Mouse (Mus musculus) adrenal gland, adult 18-20 months (tissue): ENCODE results near the gene Mapk8ip3. TPM values are rescaled to one million over a fixed set of nuclear protein-coding genes. Genes with fewer than 3 reads are reported as not detected.
A peak's percentile ranks its signal among the peaks of the same experiment; 100 is the strongest.

ENCODE experiments used
- DNase-seq, 2 experiments: peaks; one replicate each; pipeline ENCODE4 v3.0.0; 2021 to 2022; ENCODE audit warnings: low spot score in 2 of 2
- total RNA-seq, 2 experiments: library from RNA; stranded (reverse); gene quantifications; 1 replicate in 1 of 2; 2 replicates in 1 of 2; pipeline ENCODE4 v1.2.3; 2021

Gene Mapk8ip3
- total RNA-seq, 2 experiments from 2014 or later: 125 to 137 TPM

DNA sequence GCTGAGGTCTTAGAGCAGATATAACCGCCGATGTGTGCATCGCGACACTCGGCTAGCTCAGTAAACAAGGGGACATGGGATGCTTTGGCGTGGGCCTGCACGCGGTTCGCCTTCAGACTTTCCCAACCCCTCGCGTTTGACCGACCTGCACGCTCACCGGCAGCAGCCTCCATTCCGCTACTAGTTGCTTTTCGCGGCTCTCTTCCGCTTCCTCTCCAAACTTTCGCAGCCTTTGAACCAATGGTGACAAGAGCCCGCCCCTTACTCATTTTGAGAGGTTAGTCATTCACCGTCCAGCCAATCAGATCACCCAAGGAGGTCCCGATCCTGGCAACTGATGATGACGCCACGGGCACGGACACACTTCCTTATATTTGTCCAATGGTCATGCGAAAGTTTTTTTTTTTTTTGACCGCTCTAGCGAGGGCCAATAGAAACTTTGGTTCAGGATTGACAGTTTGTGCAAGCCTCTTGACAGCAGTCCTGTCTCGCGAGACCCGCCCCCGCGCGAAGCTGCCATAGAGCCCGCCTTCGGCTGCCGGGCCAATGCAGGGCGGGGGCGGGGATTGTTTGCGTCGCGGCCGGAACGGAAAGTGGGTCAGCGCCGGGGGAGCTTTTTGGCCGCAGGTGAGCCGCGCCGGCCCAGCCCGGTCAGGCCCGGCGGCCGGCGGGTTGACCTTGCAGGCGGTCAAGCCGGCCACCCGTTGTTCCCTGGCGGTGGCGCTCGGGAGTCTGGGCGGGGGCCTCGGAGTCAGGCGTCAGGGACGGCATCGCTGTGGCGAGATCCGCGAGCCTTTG lies 50.4 kb downstream of the Mapk8ip3 start, which contains the start of the genes Nubp2 and Spsb3:
TSS of gene Nubp2 (minus strand) at position 216 of the 798 bp plus-strand sequence.
TSS of gene Spsb3 (plus strand) at position 510 of the 798 bp plus-strand sequence.
- peak; percentile 94 for DNase-seq

DNA sequence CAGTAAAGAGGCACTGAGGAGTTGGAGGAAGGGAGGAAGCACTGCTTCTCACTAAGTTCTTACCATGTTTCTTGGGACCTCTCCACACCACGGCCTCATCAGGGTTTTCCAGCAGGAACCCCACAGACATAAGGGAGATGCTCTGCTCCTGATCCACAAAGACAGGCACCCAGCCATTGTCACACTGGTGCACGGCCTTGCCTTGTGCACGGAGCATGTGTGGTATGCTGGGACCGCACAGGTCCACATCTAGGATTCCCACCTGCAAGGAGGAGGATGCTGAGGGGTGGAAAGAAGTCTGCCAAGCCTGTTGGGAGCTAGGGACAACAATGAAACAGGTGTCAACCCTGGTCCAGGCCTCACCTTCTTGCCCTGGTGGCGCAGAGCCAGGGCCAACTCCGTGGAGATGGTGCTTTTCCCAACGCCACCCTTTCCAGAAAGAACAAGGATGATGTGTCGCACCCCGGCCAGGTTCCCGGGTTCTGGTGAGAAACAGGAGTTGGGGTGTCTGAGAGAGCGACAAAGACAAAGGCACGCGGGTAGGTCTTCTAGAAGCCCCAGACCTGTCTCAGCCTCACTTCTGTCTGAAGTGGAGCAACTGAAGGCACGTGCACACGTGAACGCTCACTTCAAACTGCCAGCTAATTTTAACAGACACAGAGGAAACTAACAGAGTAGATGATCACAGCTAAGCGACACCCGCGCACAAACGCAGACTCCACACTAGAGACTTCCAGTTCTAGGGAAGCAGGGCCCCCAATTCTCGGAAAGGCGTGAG lies 51.2 kb downstream of the Mapk8ip3 start:
- DNase-seq: no peak

DNA sequence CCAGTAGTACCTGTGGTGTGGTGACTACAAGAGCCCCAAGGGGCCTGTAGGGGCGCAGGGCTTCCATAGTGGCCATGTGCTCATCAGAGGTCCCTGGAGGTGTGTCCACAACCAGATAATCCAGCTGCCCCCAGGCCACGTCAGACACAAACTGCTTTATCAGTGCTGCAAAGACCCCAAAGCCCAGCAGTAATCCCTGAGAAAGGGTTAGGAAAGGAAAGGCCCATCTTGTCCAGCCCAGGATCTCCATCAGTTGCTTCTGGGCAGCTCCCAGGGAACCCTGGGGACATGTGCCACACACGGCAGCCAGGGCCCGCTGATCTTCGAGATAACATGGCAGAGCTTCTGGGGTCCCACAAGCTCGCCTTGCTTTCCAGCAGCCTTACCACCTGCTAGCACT lies 52.4 kb downstream of the Mapk8ip3 start:
- DNase-seq: no peak

DNA sequence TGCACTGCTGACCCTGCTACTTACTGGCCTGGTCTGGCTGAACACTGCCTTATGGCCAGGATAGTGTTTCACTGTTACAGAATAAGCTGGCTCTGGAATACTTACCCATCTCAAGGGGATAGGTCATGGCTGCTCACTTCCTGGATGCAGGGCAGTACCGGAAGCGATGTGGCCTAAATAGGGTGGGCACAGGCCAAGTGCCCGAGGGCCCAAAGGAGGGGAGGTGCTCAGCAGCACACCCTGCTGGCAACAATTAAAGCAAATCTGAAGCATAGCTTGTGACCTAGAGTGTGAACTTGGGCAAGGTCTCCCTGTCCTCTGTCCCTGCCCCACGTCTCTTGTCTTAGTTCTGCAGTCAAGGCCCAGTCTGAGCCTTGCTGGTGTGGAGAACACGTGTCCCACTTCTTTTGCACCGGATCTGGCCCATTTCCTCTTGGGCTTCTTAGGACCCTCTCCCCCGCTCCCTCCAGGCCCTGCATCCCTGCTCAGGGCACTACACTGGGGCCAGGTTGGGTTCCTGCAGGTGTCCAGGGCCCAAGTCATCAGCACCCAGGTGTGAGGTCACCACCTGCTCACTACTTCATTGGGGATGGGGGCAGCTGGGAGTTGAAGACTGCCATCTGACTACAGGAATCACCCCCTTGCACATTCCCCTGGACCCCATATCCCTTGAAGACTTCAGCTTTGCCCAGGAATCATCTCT lies 54.9 kb downstream of the Mapk8ip3 start:
- DNase-seq: no peak

DNA sequence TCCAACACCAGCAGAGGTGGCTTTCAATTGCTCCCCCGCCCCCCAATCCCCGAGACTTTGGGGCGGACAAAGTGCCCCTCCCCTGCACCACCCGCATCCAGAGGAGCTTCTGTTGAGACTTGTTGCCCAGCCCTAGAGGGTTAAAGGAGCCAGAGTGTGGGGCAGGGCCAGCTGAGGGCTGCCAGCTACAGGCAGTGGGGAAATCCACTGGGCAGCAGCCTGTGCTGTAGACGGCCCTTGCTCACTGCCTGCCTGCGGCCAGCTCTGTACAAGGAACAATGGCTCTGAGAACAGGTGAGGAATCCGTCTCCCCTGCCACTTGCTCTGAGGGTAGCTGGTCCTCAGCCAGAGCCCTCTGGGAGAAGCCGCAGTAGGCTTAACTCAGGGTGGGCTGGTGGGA lies 58.2 kb downstream of the Mapk8ip3 start:
- DNase-seq: peak in 1 of 2 experiments; percentile 18

DNA sequence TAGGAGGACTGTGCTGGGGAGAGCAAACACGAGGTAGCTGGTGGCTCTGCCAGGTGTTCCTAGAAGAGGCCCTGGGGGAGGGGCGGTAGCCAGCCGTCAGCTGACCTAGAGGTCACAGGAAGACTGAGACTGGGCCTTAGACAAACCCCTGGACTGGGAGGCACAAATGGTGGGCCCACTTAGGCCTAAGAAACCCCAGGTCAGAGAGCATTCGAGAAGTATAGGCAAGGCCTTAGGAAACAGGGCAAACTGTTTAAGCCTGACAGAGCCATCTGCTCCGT lies 58.7 kb downstream of the Mapk8ip3 start:
- peak in 1 of 2 experiments; percentile 30 for DNase-seq

DNA sequence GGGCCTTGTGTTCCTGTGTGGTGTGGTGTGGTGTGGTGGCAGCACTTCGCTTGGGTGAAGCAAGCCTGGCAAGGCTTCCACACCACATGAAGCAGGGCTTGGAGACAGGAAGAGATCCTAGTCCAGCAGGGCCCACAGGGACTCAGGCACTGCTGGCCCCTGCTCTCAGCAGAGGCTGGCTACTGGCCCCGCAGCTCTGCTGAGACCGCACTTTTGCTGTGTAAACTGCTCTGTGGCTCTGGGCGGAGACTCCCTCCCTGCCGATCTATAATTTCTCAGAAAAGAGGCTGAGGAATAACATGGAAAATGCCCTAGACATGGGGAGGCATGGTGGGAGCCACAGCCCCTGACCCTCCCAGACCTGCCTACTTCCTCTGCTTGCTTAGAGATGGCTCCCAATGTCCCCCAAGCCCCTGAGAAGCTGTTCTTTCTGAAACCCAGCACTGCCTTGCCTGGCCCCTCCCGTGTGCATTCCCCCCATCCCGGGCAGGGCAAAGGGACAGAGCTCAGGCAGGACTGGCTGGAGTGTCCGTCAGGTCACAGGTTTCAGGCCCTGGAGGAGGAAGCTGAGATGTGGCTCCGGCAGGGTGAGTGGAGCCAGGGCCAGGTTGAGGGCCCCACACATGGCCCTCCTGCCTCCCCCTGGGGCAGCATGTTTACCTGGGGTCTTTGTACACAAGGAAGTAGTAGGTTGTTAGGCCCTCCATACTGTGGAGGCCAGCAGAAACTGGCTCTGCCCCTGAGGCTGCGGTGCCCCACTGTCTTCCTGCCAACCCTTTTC lies 59.3 kb downstream of the Mapk8ip3 start:
- peak in 1 of 2 experiments; percentile 18 for DNase-seq

DNA sequence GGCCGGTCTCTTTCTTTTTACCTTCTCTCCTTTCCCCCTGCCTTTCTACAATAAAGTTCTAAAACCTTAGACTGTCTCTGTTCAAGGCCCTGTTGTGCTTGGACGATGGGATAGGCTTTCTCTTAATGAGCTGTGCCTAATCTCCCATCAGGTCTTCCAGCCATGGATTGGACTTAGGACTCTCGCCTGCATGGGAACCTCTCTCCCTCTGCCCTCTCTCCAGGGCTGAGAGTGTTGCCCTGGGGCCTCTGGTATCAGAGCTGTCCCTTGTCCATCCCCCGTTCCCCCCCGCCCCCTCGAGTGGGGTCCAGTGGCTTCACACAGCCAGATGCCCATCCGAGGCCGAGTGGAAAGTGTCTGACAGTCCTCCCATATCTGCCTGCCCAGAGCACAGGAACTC lies 61.8 kb downstream of the Mapk8ip3 start:
- no peak for DNase-seq

DNA sequence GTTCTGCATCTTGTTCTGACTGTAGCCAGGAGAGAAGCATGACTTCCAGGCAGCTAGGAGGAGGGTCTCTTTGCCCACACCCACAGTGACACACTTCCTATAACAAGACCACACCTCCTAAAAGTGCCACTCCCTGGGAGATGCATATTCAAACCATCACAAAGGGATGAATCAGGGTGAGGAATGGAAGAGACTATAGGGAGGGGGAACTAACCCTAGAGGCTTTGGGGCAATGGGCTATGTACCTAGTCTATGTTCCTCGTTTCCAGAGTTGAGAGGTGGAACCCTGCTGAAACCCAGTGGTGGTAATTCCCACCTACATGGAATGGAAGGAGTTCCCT lies 62.4 kb downstream of the Mapk8ip3 start:
- no peak for DNase-seq

DNA sequence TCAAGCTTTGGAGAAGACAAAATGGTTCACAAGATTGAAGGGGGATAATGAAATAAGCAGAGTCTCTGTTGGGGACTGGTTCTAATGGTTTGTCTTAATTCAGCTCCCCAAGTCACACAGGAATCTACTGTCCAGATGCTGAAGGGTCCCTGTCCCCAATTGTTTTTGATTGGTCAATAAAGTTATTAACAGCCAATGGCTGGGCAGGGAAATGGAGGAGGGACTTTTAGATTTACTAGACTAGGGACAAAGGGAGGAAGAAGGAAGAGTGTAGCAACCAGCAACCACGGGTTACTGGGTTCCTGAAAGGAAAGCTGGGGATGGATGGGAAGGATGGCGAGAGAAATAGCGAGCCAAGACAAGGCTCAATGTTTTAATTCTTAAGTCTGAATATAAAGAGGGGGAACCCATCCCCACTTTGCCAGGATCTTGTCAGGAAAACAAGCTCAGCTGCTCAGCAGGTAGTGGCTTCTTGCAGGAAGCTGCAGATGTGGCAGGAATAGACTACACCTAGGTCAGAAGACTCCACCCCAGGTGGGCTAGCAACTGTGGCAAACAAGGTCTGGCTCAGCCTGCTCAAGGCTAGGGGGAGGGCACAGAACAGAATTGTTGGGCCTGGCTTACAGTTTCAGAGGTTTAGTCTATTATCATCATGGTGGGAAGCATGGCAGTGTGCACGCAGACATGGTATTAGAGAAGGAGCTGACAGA lies 62.9 kb downstream of the Mapk8ip3 start:
- DNase-seq: no peak

DNA sequence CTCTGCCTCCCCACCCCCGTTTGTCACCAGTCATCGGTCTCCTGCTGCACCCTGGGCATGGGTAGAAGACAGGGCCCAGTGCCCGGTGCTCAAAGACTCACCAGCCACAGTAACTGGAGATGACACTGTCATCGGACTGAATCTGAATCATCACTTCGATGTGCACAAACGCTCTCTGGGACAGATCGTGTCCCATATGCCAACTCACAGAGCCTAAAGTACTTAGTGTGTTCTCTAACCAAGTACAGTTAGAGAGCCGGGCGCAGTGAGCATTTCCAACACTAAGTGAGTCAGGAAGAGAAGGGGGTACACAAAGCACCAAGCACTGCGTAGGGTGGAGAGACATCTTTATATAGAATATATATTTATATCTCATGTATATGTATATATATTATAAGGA lies 68.9 kb downstream of the Mapk8ip3 start:
- no peak for DNase-seq

DNA sequence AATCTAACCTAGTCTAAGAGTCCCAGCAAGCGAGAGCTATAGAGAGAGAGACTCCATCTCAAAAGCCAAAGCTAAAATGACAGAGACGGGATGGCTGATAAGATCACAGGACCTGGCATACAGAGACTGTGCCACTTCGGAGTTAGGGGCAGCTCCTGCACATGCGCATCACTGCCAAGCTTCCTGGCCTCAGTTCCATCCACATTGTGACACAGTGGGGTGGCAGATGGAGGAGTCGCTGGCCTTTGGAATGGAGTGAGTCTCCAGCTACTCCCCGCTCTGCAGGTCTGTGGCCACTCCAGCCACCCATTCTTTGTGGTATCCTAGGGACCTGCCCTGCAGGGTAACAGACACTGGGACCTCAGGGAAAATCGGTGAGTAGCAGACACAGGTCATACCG lies 71.0 kb downstream of the Mapk8ip3 start, which contains the start of gene Igfals:
TSS of gene Igfals (plus strand) at position 222 of the 400 bp plus-strand sequence.
- DNase-seq: no peak

DNA sequence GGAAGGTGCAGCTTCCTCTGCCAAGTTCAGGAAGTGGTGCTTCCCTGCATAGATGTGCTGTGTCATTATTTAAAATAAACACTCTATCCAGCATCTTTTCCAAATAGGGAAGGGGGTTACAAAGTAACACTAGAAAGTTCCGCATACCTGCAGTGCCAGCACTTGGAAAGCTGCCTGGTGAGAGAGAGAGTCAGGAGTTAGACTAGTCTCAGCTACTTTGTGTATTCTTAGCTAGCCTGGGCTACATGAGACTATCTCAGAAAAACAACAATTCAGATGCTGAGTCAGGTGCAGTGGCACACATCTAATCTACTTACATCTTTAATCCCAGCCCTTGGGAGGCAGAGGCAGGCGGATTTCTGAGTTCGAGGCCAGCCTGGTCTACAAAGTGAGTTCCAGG lies 75.0 kb downstream of the Mapk8ip3 start:
- DNase-seq: no peak

DNA sequence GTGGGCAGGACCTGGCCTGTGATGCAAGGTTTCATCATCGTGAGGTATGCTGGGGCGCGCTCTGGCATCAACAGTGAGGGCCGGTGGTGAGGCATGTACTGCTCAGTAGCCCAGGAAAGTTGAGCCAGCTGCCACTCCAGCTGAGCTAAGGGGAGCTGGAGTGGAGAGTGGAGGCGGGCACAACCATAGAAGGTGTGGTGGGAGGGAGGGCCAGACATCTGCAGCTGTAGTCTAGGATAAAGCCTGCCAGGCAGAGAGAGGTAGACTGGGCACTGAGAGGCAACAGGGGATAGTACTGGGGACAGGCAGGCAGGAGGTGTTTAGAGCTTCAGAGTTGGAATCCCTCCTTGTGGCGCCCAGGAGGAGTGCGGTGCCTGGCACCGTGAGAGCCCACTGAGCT lies 76.7 kb downstream of the Mapk8ip3 start:
- no peak for DNase-seq

DNA sequence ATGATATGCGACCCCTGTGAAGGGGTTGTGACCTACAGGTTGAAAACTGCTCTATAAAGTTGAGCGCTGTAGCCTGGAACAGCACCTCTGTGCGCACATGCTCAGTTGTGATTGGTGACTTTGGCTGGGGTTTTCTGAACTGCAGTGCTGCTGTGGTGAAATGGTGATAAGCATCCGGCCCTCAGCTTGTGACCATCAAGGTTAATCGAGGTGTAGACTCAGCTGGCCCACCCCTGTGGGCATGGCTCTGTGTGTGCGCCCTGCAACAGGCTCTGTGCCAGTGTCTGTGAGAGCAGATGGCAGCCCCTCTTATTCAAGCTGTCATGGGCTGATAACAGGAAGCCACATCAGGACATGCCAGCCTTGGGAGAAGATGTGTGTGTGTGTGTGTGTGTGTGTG lies 77.8 kb downstream of the Mapk8ip3 start:
- no peak for DNase-seq

DNA sequence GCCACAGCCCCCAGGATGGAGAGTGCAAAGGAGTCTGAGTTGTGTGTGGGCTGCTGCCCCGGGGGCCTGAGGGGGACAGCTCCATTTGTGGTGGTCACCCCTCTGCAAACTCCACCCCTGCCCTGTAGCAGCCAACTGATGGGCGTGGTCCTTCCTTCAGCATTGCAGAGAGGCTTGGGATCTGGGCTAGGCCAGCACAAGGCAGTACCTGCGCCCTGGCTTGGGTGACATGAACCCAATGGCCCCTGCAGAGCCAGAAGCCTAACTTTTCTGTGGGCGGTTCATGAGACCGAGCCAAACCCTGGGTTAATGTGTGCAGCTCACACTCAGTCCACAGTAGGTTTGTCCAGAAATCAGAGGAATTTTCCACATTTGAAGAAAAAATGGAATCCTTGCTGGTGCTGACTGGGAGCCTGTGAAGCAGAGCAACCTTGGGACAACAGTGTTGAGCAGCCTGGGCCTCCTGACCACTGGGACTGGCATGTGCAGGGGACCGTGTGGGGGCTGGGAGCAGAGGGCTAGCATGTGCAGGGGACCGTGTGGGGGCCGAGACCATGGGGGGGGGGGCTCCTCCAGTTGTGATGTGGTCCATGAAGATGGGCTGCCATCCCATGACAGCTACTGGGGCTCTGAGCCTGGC lies 78.8 kb downstream of the Mapk8ip3 start:
- DNase-seq: no peak

DNA sequence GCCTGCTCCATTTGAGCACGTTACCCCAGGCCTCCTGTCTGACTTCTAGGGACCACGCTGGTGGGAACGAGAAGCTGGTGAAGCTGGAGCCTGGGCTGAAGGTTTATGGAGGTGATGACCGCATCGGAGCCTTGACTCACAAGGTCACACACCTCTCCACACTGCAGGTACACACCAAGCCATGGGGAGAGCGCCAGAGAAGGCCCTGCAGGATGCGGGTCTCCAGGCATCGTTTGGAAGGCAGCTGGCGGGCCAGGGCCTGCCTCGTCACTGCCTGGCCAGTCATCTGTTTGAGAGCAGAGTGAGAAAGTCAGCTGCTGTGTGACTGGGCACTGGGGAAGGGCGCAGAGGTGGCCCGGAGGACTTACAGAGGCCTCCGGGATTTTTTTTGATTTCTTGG lies 80.2 kb downstream of the Mapk8ip3 start:
- DNase-seq: peak in 1 of 2 experiments; percentile 14

DNA sequence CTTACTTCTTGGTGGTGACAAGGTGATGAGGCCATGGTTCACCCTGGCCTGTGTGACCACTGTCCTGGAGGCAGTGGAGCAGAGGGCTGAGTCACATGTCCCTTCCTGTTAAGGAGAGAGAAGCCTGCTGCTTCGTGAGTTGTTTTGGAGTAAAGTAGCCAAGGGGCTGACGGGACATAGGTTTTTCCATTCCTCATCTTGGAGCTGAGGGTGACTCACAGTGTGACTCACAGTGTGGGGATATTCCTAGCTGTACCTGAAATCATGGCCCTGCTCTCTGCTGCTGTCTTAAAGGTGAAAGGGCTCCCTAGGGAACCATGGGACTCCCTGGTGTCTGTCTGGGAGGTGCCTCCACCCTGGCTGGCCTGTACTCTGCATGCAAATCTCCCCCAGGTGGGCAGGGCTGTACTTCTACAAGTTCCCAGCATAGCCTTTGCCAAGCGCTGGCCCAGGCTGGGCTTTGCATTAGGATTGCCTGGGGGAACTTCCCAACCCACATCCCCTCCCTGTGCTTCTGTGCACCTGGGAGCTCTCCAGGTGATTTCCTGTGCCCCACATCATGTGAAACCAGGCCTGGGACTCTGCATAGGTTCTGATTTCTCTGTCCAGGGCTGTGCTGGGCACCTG lies 80.8 kb downstream of the Mapk8ip3 start:
- no peak for DNase-seq

DNA sequence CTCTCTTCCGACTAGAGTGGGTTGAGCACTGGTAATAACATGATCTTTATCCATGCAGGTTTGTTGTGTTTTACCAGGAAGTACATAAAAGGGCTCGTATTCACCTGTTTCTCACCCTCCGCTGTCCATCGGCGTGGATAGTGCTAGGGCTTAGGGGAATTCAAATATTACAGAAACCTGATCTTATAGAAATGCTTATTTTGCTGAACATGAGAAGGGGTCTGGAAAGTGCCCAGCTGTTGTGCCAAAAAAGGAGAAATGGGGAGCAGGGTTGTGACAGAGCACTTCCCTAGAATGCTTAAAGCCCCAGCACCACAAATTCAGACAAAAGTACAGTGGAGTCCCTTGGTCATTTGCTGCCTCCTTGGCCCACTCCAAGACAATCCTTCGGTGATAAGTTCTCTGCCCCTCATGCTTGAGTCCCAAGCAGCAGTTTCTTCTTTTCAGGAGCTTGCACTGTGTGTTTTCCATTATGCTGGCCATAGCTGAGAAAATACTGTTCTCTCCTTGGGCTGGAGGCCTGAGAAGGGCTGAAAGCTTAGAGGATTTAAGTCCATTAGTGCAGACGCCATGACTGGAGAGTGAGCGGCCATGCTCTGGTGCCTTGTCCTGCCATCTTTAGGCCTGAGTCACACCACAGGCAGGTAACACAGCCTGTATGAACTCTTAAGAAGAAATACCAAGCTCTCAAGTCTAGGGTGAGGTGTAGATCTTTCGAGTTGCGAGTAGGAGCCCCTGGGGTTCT lies 85.2 kb downstream of the Mapk8ip3 start:
- DNase-seq: no peak
